Mouse (Mus musculus): ENCODE data around the gene Ddn. TPM values are rescaled to one million over a fixed set of nuclear protein-coding genes. Genes with fewer than 3 reads are reported as not detected.

The Ddn gene
- polyA plus RNA-seq, 1 experiment = 0.26 TPM

DNA sequence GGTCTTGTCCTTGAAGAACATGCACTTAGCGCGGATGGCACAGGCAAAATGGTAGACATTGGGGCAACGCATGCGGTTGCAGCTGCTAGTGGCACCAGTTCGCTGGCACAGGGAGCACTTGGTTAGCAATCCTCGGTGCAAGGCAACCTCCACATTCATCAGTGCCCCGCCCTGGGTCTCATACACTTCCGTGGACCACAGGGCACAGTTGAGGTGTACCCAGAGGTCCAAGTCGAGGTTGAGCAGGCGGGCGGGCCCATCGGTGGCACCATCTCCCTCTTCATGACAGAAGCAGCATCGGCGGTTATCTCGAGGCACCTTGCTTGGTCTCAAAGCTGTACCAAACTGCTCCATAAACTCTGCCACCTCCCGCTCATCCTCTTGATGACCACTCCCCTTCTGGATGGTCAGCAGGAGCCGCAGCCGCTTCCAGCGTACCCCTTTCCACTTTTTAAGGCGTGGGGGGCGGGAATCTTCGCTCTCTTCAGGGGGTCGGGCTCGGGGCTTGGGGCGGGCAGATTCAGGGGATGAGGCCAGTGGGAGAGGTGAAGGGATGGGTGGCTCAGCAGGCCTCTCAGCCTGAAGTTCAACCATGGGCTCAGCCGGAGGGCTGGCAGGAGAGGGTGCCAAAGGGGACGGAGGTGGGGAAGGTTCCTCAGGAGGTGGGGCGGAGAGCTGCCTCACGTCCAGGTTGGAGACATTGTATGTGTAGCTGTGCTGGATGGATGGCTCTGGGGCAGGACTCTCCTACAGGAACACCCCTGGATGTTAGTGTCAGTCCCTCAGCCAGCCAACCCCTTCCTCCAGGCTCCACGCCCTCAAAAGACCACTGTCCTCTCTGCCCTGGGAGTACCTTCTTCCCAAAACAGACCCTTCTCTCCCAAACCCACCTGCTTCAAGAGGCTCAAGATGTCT, 30.6 kb upstream of the Ddn start:
- 97% methylated on average over 30 of the region's 30 CpGs for WGBS
- H3K4me3 ChIP-seq (ENCODE audit: control insufficient read depth, insufficient read depth, low read length) = no peak overlapping the region

GRCm38 (mm10) chr15:98839161-98839560, 29.9 kb upstream of the Ddn start:
- no peaks in the 10 kb centered on the region for H3K27me3 ChIP-seq (ENCODE audit: control insufficient read depth, insufficient read depth, low read length)
- H3K36me3 ChIP-seq (ENCODE audit: control insufficient read depth, insufficient read depth, low read length) = peaks cover 94% of the 10 kb centered on the region
- no peaks in the 10 kb centered on the region for H3K4me1 ChIP-seq (replicated peaks; ENCODE audit: control insufficient read depth, insufficient read depth, low read length)
- no peak for DNase-seq
- TF ChIP-seq POLR2A (IDR thresholded peaks at IDR 0.05; ENCODE audit: control insufficient read depth, extremely low read depth, insufficient read depth, low read length, poor library complexity) (no peak), CTCF (IDR thresholded peaks at IDR 0.05; ENCODE audit: borderline replicate concordance, control insufficient read depth, extremely low read depth, insufficient read depth, low read length, poor library complexity) (no peak)
- WGBS = 98% methylated on average over 14 of the region's 14 CpGs
- no peak overlapping the region for H3K4me3 ChIP-seq (ENCODE audit: control insufficient read depth, insufficient read depth, low read length)
- H3K27ac ChIP-seq (ENCODE audit: control insufficient read depth, insufficient read depth, low read length) = no peak overlapping the region

More for the DNA sequence above, 30.6 kb upstream of the Ddn start:
- no peak for TF ChIP-seq POLR2A (IDR thresholded peaks at IDR 0.05; ENCODE audit: control insufficient read depth, extremely low read depth, insufficient read depth, low read length, poor library complexity)
- TF ChIP-seq CTCF (IDR thresholded peaks at IDR 0.05; ENCODE audit: borderline replicate concordance, control insufficient read depth, extremely low read depth, insufficient read depth, low read length, poor library complexity) = no peak
- Histone ChIP-seq H3K4me1 (replicated peaks; ENCODE audit: control insufficient read depth, insufficient read depth, low read length) (no peaks in the 10 kb centered on the region), H3K36me3 (ENCODE audit: control insufficient read depth, insufficient read depth, low read length) (peaks cover 94% of the 10 kb centered on the region), H3K27me3 (ENCODE audit: control insufficient read depth, insufficient read depth, low read length) (no peaks in the 10 kb centered on the region), H3K27ac (ENCODE audit: control insufficient read depth, insufficient read depth, low read length) (no peak overlapping the region)
- no peak for DNase-seq

DNA sequence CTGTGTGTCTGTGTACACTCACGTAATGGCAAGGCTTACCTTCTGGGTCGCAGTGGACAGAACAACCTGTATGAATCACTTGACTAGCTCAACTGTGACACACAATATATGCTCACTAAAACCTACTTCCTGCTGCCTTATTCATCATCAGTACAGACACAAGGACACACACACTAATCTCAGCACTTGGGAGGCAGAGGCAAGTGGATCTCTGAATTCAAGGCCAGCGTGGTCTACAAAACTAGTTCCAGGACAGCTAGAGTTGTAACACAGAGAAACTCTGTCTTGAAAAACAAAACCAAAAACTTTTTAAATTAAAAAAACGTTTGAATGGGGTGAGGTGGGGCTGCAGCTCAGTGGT, 28.4 kb upstream of the Ddn start:
- Histone ChIP-seq H3K27ac (ENCODE audit: control insufficient read depth, insufficient read depth, low read length) (no peak overlapping the region), H3K4me3 (ENCODE audit: control insufficient read depth, insufficient read depth, low read length) (no peak overlapping the region)
- 90% methylated on average over 4 of the region's 4 CpGs for WGBS

DNA sequence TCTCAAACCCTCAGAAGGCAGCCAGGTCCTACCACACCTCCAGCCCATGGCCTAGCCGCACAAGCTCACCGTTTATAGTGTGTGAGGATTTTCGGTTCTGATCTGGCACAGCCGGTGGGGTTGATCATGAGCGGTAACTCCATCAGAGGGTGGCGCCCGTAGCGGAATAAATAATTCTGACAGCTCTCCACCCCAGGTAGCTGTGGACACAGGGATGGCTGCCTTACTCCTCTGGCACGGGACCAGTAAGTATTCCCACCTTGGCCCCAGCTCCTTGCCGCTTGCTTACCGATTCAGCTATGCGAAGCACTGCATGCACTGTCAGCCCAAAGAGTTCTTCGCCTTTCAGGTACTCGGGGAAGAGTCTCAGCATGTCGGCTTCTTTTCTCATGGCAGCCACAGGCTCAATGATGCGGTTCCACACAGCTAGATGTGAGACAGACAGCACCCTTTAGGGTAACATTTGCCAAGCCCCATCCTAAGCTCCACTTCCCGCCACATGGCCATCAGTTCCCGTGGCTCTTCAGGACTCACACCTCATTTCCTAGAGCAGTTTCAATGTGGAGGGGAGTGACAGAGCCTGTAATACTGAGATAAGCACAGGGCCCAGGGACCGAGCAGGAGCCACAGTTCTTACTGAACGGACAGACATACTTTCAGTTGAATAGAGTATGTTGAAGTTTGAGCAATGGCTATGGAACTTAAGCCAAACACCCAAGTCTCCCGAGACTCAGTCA, 27.9 kb upstream of the Ddn start:
- peaks cover 5% of the 10 kb centered on the region for H3K4me1 ChIP-seq (replicated peaks; ENCODE audit: control insufficient read depth, insufficient read depth, low read length)
- no peak overlapping the region for H3K27ac ChIP-seq (ENCODE audit: control insufficient read depth, insufficient read depth, low read length)
- H3K4me3 ChIP-seq (ENCODE audit: control insufficient read depth, insufficient read depth, low read length) = no peak overlapping the region
- no peaks in the 10 kb centered on the region for H3K27me3 ChIP-seq (ENCODE audit: control insufficient read depth, insufficient read depth, low read length)
- DNase-seq = no peak
- peaks cover 82% of the 10 kb centered on the region for H3K36me3 ChIP-seq (ENCODE audit: control insufficient read depth, insufficient read depth, low read length)
- WGBS = 97% methylated on average over 21 of the region's 21 CpGs
- no peak for TF ChIP-seq POLR2A (IDR thresholded peaks at IDR 0.05; ENCODE audit: control insufficient read depth, extremely low read depth, insufficient read depth, low read length, poor library complexity)
- no peak for TF ChIP-seq CTCF (IDR thresholded peaks at IDR 0.05; ENCODE audit: borderline replicate concordance, control insufficient read depth, extremely low read depth, insufficient read depth, low read length, poor library complexity)

More for the DNA sequence above, 28.4 kb upstream of the Ddn start:
- TF ChIP-seq POLR2A (IDR thresholded peaks at IDR 0.05; ENCODE audit: control insufficient read depth, extremely low read depth, insufficient read depth, low read length, poor library complexity) = no peak
- no peak for TF ChIP-seq CTCF (IDR thresholded peaks at IDR 0.05; ENCODE audit: borderline replicate concordance, control insufficient read depth, extremely low read depth, insufficient read depth, low read length, poor library complexity)
- Histone ChIP-seq H3K4me1 (replicated peaks; ENCODE audit: control insufficient read depth, insufficient read depth, low read length) (0 out of 2 replicates have a peak, but pooled peaks cover under 1% of the 10 kb centered on the region), H3K36me3 (ENCODE audit: control insufficient read depth, insufficient read depth, low read length) (peaks cover 88% of the 10 kb centered on the region), H3K27me3 (ENCODE audit: control insufficient read depth, insufficient read depth, low read length) (no peaks in the 10 kb centered on the region)
- no peak for DNase-seq

- H3K4me1 ChIP-seq (replicated peaks; ENCODE audit: control insufficient read depth, insufficient read depth, low read length) = peaks cover 6% of the 10 kb centered on the region
- DNase-seq = no peak
- no peak overlapping the region for H3K27ac ChIP-seq (ENCODE audit: control insufficient read depth, insufficient read depth, low read length)
- H3K36me3 ChIP-seq (ENCODE audit: control insufficient read depth, insufficient read depth, low read length) = peaks cover 66% of the 10 kb centered on the region
- TF ChIP-seq CTCF (IDR thresholded peaks at IDR 0.05; ENCODE audit: borderline replicate concordance, control insufficient read depth, extremely low read depth, insufficient read depth, low read length, poor library complexity) (no peak), POLR2A (IDR thresholded peaks at IDR 0.05; ENCODE audit: control insufficient read depth, extremely low read depth, insufficient read depth, low read length, poor library complexity) (no peak)
- no peak overlapping the region for H3K4me3 ChIP-seq (ENCODE audit: control insufficient read depth, insufficient read depth, low read length)
- WGBS = 98% methylated on average over 14 of the region's 14 CpGs
- H3K27me3 ChIP-seq (ENCODE audit: control insufficient read depth, insufficient read depth, low read length) = no peaks in the 10 kb centered on the region
These were observed 26.0 kb upstream of the Ddn start for GRCm38 (mm10) chr15:98835291-98835690.

GRCm38 (mm10) chr15:98834059-98834458, 24.8 kb upstream of the Ddn start:
- Histone ChIP-seq H3K4me1 (replicated peaks; ENCODE audit: control insufficient read depth, insufficient read depth, low read length) (peaks cover 15% of the 10 kb centered on the region), H3K4me3 (ENCODE audit: control insufficient read depth, insufficient read depth, low read length) (no peak overlapping the region), H3K27ac (ENCODE audit: control insufficient read depth, insufficient read depth, low read length) (no peak overlapping the region), H3K36me3 (ENCODE audit: control insufficient read depth, insufficient read depth, low read length) (peaks cover 54% of the 10 kb centered on the region), H3K27me3 (ENCODE audit: control insufficient read depth, insufficient read depth, low read length) (no peaks in the 10 kb centered on the region)
- WGBS = 96% methylated on average over 13 of the region's 13 CpGs
- TF ChIP-seq POLR2A (IDR thresholded peaks at IDR 0.05; ENCODE audit: control insufficient read depth, extremely low read depth, insufficient read depth, low read length, poor library complexity) (no peak), CTCF (IDR thresholded peaks at IDR 0.05; ENCODE audit: borderline replicate concordance, control insufficient read depth, extremely low read depth, insufficient read depth, low read length, poor library complexity) (no peak)
- no peak for DNase-seq

Data from thymus, adult 2 months (tissue).